Mouse (Mus musculus): Measurements from ENCODE around the gene Terb1.
A peak's percentile ranks its signal among the peaks of the same experiment; 100 is the strongest.

The Terb1 gene

DNA sequence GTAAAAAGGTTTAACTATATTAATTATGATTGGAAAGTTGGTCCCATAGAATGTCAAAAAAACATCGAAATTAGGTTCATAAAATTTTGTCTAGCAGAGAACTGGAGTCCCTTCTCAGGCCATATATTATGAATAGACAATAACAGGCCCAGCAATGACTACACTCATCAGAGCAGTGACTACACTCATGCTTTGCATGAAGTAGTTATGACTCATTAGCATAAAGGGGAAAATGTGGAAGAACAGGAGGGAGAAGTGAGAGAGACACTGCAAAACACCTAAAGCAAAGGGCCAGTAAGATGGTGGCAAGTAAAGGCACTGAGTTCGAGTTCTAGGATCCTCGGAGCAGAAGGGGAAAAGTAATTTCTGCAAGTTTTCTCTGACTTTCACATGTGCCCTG is 63.7 kb downstream of the Terb1 start:
- no peak for DNase-seq

DNA sequence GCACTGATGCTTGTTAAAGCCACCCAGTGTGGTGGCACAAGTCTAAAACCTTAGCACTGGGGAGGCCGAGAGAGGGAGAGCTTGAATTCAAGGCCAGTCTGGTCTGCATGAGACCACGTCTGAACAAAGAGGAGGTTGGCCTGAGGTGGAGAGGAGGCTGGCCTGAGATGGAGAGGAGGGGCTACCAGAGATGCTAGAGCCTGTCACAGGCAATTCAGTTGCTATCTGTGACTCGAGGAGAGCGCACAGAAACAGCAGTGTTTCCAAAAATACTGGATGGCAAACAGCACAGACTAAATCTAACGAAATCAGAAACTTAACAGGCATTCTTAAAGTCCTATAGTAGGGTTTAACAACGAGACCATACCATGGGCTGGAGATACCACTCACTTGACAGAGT is 64.5 kb downstream of the Terb1 start:
- DNase-seq = no peak

DNA sequence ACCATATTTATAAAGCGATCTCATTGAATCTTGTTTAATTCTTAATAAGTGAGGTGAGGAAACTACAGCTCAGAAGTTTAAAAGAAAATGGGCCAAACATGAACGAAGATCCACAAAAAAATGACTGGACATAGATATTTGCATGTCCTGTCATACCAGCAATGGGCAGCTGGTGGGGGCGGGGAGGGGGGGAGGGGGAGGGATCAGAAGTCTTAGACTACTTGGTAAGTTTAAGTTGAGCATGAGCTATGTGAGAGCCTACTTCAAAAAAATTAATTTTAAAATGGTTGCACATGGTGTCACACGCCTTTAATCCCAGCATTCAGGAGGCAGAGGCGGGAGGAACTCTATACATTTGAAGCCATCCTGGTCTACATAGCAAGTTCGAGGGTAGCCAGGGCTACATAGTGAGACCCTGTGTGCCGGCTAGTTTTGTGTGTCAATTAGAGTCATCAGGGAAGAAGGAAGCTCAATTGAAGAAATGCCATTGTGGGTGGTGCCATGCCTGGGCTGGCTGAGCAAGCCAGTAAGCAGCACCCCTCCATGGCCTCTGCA is 66.5 kb downstream of the Terb1 start:
- DNase-seq = no peak

DNA sequence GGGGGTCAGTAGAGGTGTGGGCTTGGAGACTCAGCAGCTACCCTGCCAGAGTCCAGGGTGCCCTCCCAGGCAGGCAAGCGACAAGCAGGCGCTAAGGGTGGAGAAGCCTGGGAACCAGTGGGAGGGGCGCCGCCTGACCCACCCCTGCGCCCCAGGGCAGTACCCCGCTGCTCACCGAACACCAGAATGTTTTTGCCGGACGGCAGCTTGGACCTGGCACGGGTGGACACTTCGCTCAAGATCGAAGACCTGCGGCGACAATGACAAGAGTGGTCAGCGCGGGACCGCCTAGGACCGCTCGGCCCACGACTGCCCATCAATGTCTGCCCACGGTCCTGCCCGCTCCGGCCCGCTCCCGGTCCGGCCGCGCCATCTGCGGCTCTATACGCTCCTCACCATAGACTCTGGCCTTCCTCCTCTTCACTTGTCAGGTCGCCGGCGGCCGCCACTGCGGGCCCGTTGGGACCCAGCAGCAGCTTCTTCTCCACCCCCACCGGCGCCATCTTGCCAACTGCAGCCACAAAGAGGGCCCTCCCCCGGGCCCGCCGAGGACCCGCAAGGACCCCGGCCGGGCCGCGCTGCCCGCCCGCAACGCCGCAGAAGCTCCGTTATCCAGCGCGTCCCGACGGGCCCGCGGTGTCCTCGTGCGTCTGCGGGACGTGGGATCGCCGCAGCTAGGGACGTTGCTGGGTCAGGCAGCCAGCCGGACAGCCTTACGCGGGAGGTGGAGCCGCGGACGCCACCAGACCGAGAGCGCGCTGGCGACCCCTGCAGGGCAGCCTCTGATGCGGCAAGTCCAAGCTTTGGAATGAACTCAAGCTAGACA is 67.2 kb downstream of the Terb1 start, which contains the start of gene Dync1li2:
Dync1li2 (minus strand) TSS at position 749 of the 826 bp plus-strand sequence.
- DNase-seq = peak; percentile 96

DNA sequence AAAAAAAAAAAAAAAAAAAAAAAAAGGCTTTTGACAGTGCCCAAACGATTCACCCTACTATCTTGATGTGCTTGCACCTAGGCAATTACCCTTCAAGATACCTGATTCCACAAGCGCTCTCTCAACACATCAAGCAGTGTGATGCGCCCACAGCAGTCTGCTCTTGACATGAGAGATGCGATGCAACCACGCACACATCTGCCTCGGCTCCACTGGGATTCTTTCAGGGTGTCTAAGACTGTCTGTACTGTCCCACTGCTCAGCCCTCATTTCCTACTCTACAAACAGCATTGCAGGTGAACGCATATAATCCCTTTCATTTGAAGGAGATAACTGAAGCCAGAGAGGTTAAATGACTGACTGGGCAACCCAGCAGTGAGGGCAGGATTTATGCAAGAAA is 68.1 kb downstream of the Terb1 start:
- DNase-seq = no peak

DNA sequence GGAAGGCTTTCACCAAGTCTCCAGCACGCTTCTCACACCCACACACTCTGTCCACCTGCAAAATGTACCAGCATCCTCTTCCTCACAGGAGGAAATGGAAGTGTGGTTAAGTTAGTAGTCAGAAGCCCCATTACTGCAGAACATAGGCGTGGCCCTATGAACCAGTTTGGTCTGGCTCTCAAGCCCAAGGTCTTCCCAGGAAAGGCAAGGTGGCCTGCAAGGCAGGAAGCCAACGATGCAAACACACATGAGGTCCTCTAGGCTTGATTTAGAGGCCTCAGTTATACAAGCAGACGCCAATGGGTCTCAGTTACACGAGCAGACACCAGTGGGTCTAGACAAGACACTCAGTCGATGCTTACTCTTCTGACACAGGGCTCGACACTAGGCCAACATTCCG is 70.2 kb downstream of the Terb1 start:
- no peak for DNase-seq

DNA sequence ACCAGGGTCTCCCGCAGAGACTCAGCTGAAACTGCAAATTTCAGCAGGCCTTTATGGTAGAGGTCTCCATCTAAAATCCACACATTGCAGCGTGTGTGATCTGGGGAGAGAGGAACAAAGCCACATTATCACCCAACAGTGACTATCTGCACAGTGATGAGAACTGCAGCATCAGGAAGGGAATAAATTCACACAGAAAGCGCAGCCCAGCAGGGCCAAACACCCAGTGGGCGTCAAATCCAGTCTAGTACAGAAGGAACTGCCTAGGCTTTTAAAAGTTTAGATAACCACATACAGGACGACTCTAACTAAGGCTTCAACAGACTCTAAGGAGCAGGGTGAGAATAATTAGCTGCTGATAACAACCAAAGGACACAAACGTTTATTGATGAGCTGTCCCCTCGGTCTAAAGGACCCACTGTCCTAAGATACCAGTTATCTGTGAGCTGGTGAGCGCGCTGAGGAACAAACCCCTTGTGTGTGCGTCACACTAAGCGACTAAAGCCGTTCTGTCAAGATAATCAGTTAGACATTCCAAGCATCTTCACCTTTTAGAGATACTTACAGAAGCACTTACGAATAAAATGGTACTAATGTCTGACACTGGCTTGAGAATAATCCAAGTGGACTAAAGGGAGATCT is 72.1 kb downstream of the Terb1 start:
- DNase-seq = no peak

DNA sequence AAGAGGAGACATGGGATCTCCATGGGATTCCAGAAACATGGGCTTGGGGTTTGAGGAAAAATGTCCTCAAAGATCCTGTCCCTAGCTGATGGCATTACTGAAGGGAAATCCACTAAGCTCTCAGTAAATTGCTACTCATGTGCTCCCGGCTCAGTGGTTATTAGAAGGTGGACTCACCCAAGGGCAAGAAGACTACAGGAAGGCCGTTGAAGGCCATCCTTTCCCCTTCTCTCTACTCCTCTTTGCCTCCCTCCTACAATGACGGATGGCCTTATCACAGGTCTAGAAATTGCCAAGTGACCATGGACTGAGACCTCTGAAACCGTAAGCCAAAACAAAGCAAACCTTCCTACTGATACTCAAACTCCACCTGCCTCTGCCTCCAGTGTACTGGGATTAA is 73.1 kb downstream of the Terb1 start:
- DNase-seq = no peak

DNA sequence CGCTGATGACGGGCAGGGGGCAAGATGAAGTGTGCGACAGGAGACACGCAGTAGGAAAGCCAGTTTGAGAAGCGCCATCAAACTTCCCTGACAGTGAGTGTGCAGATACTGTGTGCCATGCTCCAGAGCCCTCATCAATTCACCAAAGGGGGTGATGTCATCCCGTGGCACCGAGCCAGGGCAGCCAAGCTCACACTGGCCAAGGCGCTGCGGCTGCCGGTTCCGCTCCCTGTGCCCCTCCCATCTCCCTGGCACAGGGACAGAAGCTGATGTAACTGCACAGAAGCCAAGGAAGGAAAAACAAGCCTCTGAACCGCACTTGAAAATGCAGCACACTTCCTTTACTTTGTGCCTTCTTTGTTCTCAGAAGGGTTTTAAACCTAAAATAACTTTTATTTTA is 73.7 kb downstream of the Terb1 start:
- DNase-seq = peak; percentile 99

DNA sequence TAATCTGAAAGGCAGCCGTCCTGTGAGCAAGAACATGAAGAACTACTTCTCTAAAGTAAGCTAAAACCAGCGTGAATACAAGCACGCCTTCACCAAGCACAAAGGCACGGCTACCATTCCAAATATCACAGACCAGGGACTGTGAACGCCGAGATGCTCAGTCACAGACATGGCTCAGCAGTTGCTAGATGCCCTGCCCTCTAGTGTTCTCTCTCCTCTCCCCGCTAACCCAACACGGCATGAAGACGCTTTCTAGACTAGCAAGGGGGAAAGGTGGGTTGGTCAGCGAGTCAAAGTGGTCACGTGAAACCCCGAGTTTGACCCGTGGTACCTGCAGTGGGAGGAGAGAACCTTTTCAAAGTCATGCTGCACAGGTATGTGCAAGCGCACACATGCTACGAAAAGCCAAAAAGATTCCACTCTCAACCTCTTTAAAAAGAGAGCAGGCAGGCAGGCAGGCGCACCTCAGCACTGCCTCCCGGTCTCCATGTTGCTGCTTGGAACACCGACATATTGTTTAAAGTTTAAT is 74.8 kb downstream of the Terb1 start:
- DNase-seq = no peak

DNA sequence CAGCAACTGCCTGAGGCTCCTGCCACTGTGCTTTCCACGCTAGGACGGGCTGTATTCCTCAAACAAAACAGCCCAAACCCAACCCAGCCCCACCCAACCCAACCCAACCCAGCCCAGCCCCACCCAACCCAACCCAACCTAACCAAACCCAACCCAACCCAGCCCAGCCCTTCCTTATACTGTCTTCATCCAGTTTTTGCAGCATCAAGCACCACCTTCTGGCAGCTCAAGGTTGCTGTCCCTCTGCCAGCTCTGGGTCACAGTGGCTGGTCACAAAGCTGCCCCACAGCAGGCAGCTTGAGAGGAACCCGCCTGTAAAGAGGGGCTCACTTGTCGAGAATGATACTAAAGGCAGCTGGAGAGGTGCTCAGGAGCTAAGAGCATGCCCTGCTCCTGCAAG is 75.4 kb downstream of the Terb1 start:
- peak; percentile 44 for DNase-seq

DNA sequence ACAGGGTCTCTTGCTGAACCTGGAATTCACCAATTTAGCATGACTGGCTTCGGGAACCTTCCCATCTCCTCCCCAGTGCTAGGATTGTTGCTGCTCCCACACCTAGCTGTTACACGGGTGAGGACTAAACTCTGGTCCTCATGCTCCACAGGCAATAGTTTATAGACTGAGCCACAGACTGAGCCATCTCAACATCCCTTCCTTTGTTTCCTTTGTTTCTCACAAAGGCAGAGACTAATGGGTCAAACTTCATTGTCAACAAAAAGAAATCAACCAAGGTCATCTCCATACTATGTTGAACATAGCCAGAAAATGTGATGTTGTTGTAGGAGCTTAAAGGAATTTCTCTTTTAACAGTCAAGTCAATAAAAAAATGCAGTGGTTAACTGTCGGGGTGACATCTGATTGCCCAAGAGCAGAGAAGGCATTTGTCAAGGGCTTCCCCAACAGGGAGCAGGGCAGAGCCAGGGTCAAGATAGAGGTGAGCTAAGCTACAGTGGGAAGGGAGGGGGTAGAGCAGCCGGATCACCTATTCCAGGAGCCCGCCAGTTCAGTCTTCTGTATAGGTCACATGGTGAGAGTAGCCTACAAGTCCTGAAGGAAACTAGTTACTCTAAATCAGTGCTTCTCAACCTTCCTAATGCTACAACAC is 76.4 kb downstream of the Terb1 start:
- DNase-seq = no peak

DNA sequence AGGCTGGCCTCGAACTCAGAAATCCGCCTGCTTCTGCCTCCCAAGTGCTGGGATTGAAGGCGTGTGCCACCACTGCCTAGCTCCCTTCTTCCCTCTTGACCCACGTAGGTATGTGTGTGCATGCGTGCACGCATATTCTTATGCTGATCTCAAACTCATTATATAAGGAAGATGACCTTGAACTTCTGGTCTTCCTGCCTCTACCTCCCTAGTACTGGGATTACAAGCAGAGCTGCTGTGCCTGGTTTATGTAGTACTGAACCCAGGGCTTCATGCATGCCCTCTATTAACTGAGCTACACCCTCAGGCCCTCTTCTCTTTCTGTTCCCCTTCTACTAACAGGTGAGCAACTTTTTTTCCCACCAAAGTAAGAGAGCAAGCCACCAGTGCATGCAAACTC is 77.1 kb downstream of the Terb1 start:
- no peak for DNase-seq

DNA sequence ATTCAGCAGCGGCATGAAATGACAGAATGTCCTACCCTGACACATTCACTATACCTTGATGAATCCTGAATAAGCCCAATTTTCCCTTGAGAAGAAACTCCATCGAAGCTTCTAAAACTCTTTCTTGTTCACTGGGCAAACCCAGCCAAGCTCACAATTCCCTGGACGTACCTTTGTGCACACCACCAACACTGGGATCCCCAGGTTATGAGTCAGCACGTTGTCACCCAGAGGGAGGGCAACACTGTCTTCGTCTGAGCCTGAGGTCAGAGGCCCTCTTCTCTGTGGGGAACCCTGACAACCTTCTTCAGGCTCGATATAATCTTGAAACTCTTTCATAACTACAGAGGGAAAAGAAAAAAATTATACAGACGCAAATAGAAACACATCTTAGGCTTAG is 79.5 kb downstream of the Terb1 start:
- DNase-seq = no peak

DNA sequence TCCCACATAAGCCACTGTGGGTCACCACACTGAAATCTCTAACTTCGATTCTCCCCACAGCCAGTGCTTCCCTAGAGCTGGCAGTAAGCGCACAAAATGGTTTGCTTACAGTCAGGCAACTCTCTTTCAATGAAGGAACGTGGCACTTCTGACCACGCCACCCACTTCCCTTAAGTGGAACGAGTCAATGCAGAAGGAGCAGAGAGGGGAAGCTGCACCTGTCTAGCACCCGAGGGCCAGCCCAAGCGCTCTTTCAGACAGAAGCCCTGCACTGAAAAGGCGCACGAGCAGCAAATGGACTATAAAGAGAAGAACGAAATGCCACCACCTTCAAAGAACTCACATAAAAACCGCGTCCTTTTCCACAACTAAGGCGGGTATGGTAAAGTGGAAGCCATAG is 82.0 kb downstream of the Terb1 start:
- DNase-seq = no peak

DNA sequence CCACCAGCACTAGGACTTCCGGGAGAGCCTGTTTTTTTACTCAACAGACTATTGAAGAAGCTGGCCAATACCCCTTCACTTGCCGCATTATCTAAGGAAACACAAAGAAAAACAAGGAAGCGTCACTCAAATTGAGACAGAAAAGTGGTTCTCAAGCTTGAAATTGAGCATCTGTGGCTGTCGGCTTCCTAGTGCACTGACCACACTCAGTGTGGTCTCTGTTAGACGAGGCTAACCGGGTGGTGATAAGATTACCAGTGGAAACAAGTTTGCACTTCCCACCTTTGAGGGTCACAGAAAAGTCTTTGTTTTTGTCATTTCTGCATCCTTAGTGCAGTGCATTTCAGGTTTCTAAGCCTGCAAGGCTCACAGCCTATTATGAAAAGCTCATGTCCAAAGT is 87.4 kb downstream of the Terb1 start:
- DNase-seq = no peak

DNA sequence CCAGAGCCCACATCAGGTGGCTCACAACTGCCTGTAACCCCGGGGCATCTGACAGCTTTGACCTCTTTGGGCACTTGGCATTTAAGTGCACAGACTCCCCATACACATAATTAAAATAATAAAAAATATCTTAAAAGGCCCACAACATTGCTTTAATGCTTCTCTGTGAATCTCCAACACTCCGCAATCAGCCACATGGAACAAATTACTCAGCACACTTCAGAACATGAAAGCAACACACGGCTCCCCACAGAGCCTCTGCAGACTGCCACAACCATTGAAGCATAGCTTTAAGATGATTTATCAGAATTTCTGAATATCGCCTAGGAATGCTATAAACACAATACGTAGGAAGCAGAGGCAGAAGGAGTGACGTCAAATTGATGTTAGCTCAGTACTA is 93.7 kb downstream of the Terb1 start:
- no peak for DNase-seq

DNA sequence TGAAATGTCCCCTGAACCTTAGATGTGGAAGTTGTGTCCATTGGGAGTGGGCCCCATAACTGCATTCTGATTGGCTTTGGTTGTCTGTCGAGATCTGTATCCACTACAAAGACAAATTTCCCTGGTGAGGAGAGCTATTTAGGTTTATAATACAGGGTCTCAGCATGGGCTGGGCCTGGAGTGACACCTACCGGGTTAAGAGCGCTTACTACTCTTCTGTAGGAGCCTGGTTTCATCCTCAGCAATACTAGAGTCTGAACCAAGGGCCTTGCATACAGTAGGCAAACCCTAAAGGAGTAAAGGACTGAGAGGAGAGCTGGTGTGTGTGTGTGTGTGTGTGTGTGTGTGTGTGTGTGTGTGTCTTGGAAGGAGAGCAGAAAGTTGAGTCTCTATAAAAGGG is 95.5 kb downstream of the Terb1 start:
- DNase-seq = no peak

DNA sequence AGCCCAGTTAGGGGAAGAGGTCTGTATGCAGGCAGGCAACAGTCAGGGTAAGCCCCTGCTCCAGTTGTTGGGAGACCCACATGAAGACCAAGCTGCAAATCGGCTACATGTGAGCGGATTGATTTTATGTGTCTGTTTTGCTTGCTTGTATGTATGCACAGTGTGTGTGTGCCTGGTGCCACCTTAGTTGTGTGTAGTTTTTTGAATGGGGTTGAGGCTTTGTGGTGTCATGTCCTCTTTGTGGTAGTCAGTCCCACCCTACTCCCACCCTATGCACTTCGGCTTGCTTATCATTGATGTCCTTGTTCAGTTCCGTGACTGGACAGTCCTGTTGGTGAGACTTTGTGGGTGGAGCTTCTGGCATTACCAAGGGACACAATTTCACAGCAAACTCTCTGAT is 95.9 kb downstream of the Terb1 start:
- DNase-seq = no peak

DNA sequence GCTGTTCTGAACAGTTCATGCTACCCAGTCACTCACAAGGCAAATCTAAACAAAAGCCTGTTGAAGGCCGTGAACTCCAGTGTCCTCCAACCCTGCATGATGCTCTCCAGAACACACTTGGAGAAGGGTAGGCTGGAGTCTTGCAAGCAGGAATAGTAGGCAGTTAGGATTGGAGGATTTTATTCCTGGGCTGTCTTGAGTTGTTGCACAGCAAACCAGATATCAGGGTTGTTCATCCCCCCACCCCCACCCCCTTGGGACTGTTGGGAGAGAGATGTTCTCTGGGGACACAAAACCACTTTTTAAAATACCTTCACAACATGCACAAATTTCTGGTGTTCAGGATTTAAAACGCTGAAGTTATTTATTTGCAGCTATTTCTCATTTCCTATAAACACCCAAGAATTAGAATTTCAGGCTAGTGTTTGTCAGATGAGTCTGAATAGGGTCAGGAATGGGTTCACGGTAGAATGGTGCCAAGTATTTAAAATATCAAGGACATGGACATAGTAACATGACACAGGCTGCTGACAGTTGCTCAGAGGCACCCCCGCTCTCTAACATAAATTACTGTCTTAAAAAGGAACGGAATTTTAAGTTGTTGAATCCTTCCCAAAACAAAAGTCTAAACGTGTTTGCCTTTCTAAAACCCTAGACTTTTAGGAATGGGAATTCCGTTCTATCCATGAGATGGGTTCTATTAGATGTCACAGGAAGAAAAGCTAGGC is 96.7 kb downstream of the Terb1 start:
- no peak for DNase-seq

DNA sequence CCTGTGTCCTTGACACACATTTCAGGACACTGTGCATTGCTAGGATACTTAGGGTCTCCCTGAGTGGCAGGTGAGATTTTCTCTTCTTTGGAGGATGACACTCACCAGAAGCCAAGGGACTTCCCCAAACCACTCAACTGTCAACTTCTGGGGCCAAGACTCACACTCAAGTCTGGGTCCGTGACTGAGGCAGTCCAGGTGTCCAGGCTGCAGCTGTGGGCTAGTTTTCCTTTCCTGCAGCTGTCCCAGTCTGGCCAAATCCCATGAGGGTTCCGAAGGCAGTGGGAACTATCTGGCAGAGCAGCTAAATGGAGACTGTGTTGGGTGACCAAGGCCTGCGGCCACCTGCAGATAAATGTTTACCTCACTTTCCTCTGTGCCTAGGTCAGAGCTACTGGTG is 97.7 kb downstream of the Terb1 start:
- no peak for DNase-seq

DNA sequence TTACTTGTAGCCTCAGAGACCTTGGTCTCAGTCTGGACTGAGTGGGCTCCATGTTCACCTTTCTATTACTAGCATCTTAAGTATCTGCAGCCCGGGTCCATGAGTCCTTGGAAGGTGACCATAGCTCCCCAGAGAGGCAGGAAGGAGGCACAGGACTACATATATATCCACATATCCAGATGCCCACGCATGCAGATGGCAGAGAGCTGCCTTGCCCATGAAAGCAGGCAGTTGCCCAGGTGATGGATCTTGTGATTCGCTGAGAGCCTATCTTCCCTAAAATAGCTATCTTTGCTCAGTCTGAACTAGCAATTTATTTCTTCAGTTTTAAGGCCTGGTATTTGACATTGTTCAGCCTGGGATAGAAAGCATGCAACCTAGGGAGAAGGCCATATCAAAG is 98.2 kb downstream of the Terb1 start:
- no peak for DNase-seq
